Mouse (Mus musculus) CD4-positive, CD25-positive, alpha-beta regulatory T cell, adult 4 months (primary cell): Measurements from ENCODE around the gene Dnajc5. TPM values are rescaled to one million over a fixed set of nuclear protein-coding genes. Genes with fewer than 3 reads are reported as not detected.

ENCODE experiments used
- ATAC-seq: one replicate; pipeline ENCODE4 v1.8.0; 2017
- polyA plus RNA-seq, 2 experiments: library from polyadenylated mRNA; unstranded; fragments of 100-300 nt; shearing (Covaris generic); gene quantifications; one replicate each; pipeline ENCODE4 v1.2.1; 2017

Gene Dnajc5
- polyA plus RNA-seq, 2 experiments from 2014 or later = 39.4 to 46.7 TPM

- ATAC-seq = no peak
Measured at GRCm38 (mm10) chr2:181590471-181590870, 70.2 kb downstream of the Dnajc5 start.

DNA sequence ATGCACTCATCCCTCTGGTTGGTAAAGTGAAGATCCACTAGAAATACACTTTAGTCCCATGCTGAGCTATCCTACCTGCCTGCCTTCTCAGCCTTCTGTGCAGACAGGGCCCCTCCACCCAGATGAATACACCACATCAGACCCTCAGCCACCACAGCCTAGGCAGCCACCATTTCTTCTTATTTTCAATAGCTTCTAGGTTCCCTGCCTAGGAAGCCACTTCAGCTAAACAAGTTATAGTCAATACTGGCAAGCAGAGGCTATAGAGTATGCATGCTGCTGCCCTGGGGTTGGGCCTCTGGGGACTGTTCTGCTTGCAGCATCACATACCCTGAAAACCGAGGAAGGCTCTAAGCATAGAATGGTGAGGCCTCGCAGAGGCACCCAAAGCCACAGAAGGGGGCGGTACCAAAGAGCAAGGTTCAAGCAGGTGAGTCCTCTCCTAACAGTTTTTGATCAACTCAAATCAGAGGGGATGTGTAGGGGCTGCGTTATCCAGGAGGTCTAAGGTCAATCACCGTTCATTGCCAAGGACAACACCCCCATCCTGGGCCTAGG, 71.3 kb downstream of the Dnajc5 start, which contains the start of gene Prpf6:
Gene Prpf6 (plus strand): TSS at position 341 of the 558 bp plus-strand sequence.
- peak; percentile 65 for ATAC-seq

DNA sequence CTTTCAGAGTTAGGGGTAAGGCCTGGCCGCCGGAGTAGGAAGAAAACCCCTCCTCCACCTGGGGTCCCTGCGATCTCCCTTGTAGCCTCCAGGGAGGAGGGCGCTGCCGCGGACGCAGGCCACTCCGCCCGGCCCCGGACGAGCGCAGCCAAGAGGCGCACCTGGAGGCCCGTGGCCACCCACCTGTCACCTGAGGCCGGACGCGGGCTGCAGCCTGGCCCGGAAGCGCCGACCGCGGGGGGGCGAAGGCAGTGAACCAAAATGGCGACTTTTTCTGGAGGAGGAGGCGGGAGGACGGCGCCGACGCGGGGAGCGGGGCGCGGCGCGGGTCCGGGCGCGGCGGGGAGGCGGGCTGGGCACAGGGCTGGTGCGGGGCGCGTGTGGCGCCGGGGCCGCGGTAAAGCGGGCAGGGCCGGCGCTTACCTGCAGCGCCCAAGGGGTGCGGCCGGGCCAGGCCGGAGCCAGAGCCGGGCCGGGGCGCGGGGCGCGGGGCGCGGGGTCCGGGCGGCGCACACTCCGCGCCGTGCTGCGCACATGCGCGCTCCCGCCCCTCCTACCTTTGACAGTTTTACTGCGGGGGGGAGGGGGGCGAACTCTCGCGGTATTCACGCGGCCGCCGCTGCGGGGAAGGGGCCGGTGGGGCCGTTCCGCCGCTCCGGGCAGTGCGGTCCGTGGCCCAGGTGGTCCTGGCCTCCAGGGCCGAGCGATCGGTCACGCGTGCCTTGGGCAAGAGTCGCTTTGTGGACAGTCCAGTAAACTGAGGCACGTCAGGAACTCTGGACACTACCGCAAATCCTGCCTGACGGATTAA, 72.2 kb downstream of the Dnajc5 start, which contains the start of gene Zfp512b:
Gene Zfp512b (minus strand): TSS at position 573 of the 811 bp plus-strand sequence.
- ATAC-seq = peak; percentile 60

- ATAC-seq = peak; percentile 2
Measured at GRCm38 (mm10) chr2:181593042-181593421, 72.7 kb downstream of the Dnajc5 start.

- ATAC-seq = no peak
Measured at GRCm38 (mm10) chr2:181593937-181594336, 73.7 kb downstream of the Dnajc5 start.

DNA sequence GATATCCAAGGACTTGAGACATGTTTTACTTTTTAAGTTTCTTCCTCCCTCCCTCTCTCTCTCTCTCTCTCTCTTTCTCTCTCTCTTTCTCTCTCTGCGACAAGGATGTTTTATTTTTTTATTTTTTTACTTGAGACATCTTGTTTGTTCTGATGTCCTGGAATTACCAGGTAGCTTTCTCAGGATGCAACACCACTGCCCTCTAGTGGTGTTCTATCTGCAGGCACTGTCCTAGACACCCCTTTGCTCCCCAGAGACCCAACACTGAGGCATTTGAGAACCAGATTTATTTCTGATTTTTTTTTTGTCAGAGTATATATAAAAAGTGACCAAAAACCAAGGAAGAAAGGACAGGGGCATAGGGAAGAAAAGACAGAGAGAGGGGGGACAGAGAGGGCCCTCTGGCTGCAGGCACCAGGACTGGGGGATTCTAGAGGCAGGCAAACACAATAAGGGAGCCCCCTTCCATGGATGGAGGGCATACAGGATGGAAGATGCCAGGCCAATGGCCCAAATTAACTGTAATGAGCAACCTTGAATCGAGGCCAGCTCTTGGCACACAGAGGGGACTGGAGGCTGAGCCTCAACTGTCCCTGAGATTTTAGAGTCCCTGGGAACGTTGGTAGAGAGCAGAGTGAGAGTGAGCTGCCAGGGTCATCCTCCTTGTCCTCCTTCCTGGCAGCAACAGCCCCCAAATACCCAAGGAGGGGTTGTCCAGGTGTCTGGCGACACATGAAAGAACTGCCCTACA, 74.8 kb downstream of the Dnajc5 start:
- no peak for ATAC-seq

DNA sequence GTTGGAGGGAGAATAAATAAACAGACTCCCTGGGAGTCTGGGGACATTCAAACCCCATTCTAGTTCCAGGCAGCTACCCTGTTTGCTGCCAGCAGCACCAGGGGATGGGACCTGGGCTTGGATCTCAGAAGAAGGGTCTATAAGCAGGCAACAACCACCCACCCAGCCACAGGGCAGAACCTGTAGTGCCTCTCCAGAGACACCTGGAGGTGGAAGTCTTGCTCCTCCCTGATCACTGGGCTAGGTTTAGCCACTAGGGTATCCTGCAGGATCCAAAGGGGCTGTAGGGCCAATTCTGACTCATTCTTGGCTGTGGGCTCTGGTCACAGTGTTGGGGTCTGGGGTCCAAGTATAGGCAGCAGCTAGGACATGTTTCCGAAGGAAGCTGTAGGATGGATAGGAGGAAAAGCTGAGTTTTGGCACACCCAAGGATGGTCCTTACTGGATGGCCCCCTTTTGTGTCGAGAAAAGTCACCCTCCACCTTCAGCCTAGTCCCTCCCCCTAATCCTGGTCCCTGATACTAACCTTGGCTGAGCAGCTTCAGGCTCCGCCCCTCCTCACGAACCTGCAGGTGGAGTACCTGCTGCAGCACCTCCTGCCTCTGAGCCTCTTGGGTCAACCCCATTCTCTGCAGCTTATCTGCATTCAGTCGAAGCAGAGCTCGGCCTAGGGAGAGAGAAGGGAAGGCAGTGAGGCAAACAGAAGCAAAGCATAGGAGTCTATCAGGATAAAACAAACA, 76.1 kb downstream of the Dnajc5 start:
- no peak for ATAC-seq

DNA sequence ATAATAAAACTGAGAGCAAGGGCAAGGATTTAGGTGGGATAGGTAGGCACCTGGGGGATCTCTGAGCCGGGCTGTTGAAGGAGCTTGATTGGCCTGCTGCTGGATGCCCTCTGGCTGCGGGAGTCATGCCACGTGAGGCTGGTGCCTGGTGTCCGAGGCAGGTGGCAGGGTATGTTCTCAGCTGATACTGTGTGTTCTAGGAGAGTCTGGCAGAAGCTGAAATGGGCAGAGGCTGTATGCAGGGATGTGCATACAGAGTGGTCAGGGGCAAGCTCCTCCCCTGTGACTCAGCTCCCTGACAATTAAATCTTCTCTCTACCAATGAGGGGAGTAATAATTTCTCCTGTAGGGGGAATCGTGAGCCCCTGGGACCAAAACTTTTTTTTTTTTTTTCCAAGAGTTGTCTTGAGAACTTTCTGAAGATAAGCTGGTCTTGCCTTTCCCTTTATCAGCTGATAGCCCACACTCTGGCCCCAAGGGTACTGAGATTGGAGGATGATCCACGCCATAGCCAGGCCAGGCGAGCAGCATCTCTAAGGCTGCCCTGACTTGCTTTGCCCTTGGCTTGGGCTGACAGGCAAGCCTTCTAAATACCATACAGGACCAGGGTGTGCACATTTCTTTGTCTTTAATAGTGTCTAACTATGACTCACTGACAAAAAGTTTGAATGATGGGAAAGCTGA, 77.2 kb downstream of the Dnajc5 start:
- no peak for ATAC-seq

- ATAC-seq = peak; percentile 31
Measured at GRCm38 (mm10) chr2:181598454-181599351, 78.4 kb downstream of the Dnajc5 start, which contains the start of gene Samd10. TSS of gene Samd10 (minus strand) at chr2:181599212.

- no peak for ATAC-seq
Measured at GRCm38 (mm10) chr2:181600226-181600758, 80.0 kb downstream of the Dnajc5 start.

DNA sequence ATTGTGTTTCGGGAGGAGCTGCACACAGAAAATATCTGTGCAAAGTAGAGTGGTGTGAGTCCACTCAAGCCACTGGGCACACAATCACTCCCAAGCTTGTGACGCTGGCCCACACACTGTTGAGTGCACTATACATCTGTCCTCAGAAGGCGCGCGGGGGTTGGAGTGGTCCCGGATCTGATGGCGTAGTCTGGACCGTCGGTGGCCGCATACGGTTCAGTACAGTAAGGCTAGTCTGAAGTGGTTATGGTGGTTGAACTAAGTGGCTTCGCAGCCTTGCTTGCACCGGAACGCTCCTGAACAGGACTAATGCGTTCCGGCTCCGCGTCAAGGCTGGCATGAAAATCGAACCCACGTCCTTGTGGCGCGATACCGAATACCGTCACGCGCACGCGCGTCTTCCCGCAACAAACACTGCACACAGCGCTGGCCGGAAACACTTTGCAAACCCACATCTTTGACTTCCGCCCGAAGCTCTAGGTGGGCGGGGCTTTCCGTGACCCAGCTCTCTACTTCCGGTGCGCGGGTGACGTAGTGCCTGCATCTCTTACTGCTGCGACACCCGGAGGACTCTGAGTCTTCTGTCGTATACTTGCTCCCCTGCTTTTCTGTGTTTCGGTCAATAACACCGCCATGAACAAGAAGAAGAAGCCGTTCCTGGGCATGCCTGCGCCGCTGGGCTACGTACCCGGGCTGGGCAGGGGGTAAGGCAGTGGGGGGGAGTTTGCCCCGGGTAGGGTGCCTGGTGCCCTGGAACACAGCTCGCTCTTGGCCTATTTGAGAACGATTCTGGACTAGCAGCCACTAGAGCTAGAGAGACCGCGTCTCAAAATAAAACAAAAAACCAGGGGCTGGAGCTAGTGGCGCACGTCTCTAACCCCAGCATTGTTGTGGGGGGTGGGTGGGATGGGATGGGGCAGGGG, 80.8 kb downstream of the Dnajc5 start:
- ATAC-seq = peak; percentile 95

DNA sequence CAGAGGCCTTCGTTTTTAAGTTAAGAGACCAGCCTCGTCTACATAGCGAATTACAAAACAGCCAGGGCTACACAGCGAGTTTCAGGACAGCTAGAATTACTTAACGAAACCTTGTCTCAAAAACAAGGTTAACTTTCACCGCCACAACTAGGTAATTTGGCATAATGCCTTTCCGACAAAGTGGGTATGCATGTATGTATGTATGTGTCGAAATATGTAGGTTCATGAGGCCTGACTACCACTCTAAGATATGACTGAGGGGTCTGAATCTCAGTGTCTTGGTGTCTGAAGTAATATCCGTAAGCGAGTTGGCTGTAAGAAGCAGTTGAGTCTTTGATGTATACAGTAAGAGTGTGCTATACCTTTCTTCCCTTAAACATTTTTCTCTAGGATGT, 81.5 kb downstream of the Dnajc5 start:
- ATAC-seq = no peak

DNA sequence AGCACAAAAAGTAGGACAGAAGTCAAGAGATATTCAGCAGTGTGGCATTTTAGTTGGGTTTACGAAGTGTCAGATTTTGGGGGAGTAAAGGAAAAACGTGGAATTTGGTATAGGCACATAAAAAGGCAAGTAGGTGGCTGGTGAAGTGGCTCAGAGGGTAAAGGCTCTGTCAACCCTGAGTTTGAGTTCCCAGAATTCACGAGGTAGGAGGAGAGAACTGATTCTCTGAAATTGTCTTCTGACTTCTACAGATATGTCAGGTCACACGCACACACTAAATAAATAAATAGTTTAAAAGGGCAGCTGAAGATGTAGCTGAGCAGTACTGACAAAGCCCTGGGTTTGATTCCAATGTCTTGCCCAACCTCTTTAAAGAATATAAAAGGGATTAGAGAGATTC, 82.1 kb downstream of the Dnajc5 start:
- no peak for ATAC-seq

Other genes with a start within 250 kb of the Dnajc5 start
- 1 to 10 TPM; 9.5 to 9.7 TPM for gene Gmeb2, start 232.4 kb upstream of the Dnajc5 start, polyA plus RNA-seq
- gene Stmn3, start 206.0 kb upstream of the Dnajc5 start, polyA plus RNA-seq = not detected
- 10 to 100 TPM; 42.4 to 44.3 TPM for gene Rtel1, start 200.7 kb upstream of the Dnajc5 start, polyA plus RNA-seq
- gene Zgpat, start 155.6 kb upstream of the Dnajc5 start, polyA plus RNA-seq = 10 to 100 TPM; 16.4 to 23.4 TPM
- gene Arfrp1, start 155.1 kb upstream of the Dnajc5 start, polyA plus RNA-seq = 10 to 100 TPM; 67.6 to 76.2 TPM
- 100 to 1,000 TPM; 302 to 371 TPM for gene Lime1, start 140.4 kb upstream of the Dnajc5 start, polyA plus RNA-seq
- gene Zbtb46, start 61.1 kb upstream of the Dnajc5 start, polyA plus RNA-seq = 1 to 10 TPM; 3.4 to 4.3 TPM
- not detected for gene Abhd16b, start 27.3 kb upstream of the Dnajc5 start, polyA plus RNA-seq
- 100 to 1,000 TPM; 108 to 109 TPM for gene Tpd52l2, start 23.3 kb upstream of the Dnajc5 start, polyA plus RNA-seq
- gene Uckl1, start 64.4 kb downstream of the Dnajc5 start, polyA plus RNA-seq = 100 to 1,000 TPM; 178 to 280 TPM
- 100 to 1,000 TPM in 1 of 2 experiments, 10 to 100 TPM in 1; 86.8 to 115 TPM for gene Prpf6, start 71.4 kb downstream of the Dnajc5 start, polyA plus RNA-seq
- 10 to 100 TPM; 19.0 to 45.0 TPM for gene Zfp512b, start 72.3 kb downstream of the Dnajc5 start, polyA plus RNA-seq
- gene Samd10, start 78.7 kb downstream of the Dnajc5 start, polyA plus RNA-seq = 1 to 10 TPM; 5.9 to 7.1 TPM
- gene Gm29797, start 136.5 kb downstream of the Dnajc5 start, polyA plus RNA-seq = not detected
- gene Sox18, start 151.2 kb downstream of the Dnajc5 start, polyA plus RNA-seq = not detected
- 10 to 100 TPM; 14.3 to 16.0 TPM for gene Tcea2, start 159.8 kb downstream of the Dnajc5 start, polyA plus RNA-seq
- gene Rgs19, start 173.5 kb downstream of the Dnajc5 start, polyA plus RNA-seq = 100 to 1,000 TPM; 174 to 198 TPM
- gene Lkaaear1, start 178.0 kb downstream of the Dnajc5 start, polyA plus RNA-seq = not detected
- not detected for gene Oprl1, start 194.5 kb downstream of the Dnajc5 start, polyA plus RNA-seq
- gene Myt1, start 242.8 kb downstream of the Dnajc5 start, polyA plus RNA-seq = not detected